Mouse (Mus musculus): ENCODE results near the gene Tmem150a. TPM values are rescaled to one million over a fixed set of nuclear protein-coding genes. Genes with fewer than 3 reads are reported as not detected.

Tmem150a gene
- total RNA-seq, 4 experiments from 2014 or later, result 10.9 to 13.4 (median 11.4) TPM

- DNase-seq (ENCODE audit: low spot score in 2 of 2), result no peak
Measured at GRCm38 (mm10) chr6:72396837-72397251, 41.6 kb downstream of the Tmem150a start.

GRCm38 (mm10) chr6:72399967-72400366 is 44.7 kb downstream of the Tmem150a start:
- DNase-seq (ENCODE audit: low spot score in 2 of 2), result no peak

- DNase-seq (ENCODE audit: low spot score in 2 of 2), result peak in 1 of 2 experiments; percentile 72
Measured at GRCm38 (mm10) chr6:72401875-72402274, 46.6 kb downstream of the Tmem150a start.

GRCm38 (mm10) chr6:72405356-72405755 is 50.1 kb downstream of the Tmem150a start:
- no peak for DNase-seq (ENCODE audit: low spot score in 2 of 2)

- peak in 1 of 2 experiments; percentile 83 for DNase-seq (ENCODE audit: low spot score in 2 of 2)
Measured at GRCm38 (mm10) chr6:72407119-72407518, 51.9 kb downstream of the Tmem150a start.

Other genes with a start within 250 kb of the Tmem150a start
- 1 to 10 TPM; 2.5 to 3.4 (median 3.3) TPM for gene Atoh8, start 119.9 kb upstream of the Tmem150a start, total RNA-seq (2022)
- not detected for gene Sftpb, start 50.8 kb upstream of the Tmem150a start, total RNA-seq (2022)
- 10 to 100 TPM; 31.3 to 34.3 (median 32.4) TPM for gene Usp39, start 10.3 kb upstream of the Tmem150a start, total RNA-seq (2022)
- gene 0610030E20Rik, start 8.1 kb upstream of the Tmem150a start, total RNA-seq (2022), result 10 to 100 TPM; 15.6 to 19.6 (median 18.1) TPM
- 10 to 100 TPM; 72.3 to 86.0 (median 78.8) TPM for gene Rnf181, start 11.5 kb downstream of the Tmem150a start, total RNA-seq (2022)
- 1 to 10 TPM; 3.8 to 8.8 (median 7.4) TPM for gene Vamp5, start 25.0 kb downstream of the Tmem150a start, total RNA-seq (2022)
- gene Vamp8, start 35.3 kb downstream of the Tmem150a start, total RNA-seq (2022), result 10 to 100 TPM; 12.5 to 33.9 (median 22.4) TPM
- gene Ggcx, start 58.9 kb downstream of the Tmem150a start, total RNA-seq (2022), result 10 to 100 TPM; 24.5 to 33.3 (median 28.5) TPM
- gene Mat2a, start 84.1 kb downstream of the Tmem150a start, total RNA-seq (2022), result 100 to 1,000 TPM; 176 to 184 (median 179) TPM
- gene Sh2d6, start 166.3 kb downstream of the Tmem150a start, total RNA-seq (2022), result 1 to 10 TPM in 2 of 4 experiments, under 1 TPM in 2; 0.47 to 1.8 (median 1.3) TPM
- 10 to 100 TPM in 2 of 4 experiments, 1 to 10 TPM in 2; 4.6 to 31.2 (median 16.4) TPM for gene Capg, start 188.9 kb downstream of the Tmem150a start, total RNA-seq (2022)
- 10 to 100 TPM; 24.3 to 30.2 (median 26.8) TPM for gene Elmod3, start 243.0 kb downstream of the Tmem150a start, total RNA-seq (2022)
- 100 to 1,000 TPM in 1 of 4 experiments, 10 to 100 TPM in 3; 63.5 to 114 (median 84.2) TPM for gene Retsat, start 243.0 kb downstream of the Tmem150a start, total RNA-seq (2022)

Data from layer of hippocampus, adult 8-10 months (tissue).